In genomic region chr2:51047520-51047919, GRCm38 (mm10) we compare ENCODE assay signal across 20 mouse cellular contexts.
DNase-seq lines count a peak whose midpoint lies in the region; ATAC-seq lines count a peak whose summit lies in the region.
"Had no signal": no experiment of that assay in that cellular context is flagged by ENCODE, and none has a peak within 500 bp of the region (broad histone marks: within the 10 kb centered on the region; RNA-seq: fewer than 3 reads in every experiment).

No protein-coding gene starts in this region.

- H3K9ac ChIP-seq in forebrain, embryonic 12.5 days = no peak overlapping the region
- no peak overlapping the region for H3K9ac ChIP-seq in forebrain, embryonic 11.5 days (ENCODE audit: low read length)
- no peak overlapping the region for H3K9ac ChIP-seq in midbrain, embryonic 14.5 days (replicated peaks; ENCODE audit: low read length)
- H3K9ac ChIP-seq in forebrain, embryonic 16.5 days (replicated peaks; ENCODE audit: low read depth, low read length) = no peak overlapping the region
- H3K9ac ChIP-seq: embryonic facial prominence, embryonic 15.5 days; heart, embryonic 13.5 days; hindbrain, embryonic 14.5 days; intestine, embryonic 15.5 days had no signal

- no peak overlapping the region; the same call in 1 of the 2 replicates for H3K27ac ChIP-seq in forebrain, embryonic 12.5 days
- no peak overlapping the region for H3K27ac ChIP-seq in forebrain, embryonic 11.5 days (ENCODE audit: low read depth, low read length)
- no peak overlapping the region; the same call in 1 of the 2 replicates for H3K27ac ChIP-seq in midbrain, embryonic 10.5 days (replicated peaks)
- no peak overlapping the region for H3K27ac ChIP-seq in midbrain, embryonic 14.5 days (replicated peaks; ENCODE audit: low read depth, low read length)
- peak overlapping the region; percentile 31; the same call in 1 of the 2 replicates for H3K27ac ChIP-seq in forebrain, embryonic 16.5 days (ENCODE audit: low read length)
- H3K27ac ChIP-seq: embryonic facial prominence, embryonic 15.5 days; gastrocnemius, adult 2 months; heart, embryonic 13.5 days; hindbrain, embryonic 14.5 days; intestine, embryonic 15.5 days had no signal

- H3K9me3 ChIP-seq in forebrain, embryonic 12.5 days = no peaks in the 10 kb centered on the region
- no peaks in the 10 kb centered on the region for H3K9me3 ChIP-seq in forebrain, embryonic 11.5 days (ENCODE audit: control insufficient read depth, low read length)
- no peaks in the 10 kb centered on the region for H3K9me3 ChIP-seq in midbrain, embryonic 10.5 days (replicated peaks)
- H3K9me3 ChIP-seq in midbrain, embryonic 14.5 days (ENCODE audit: control insufficient read depth, low read length) = no peaks in the 10 kb centered on the region
- no peaks in the 10 kb centered on the region for H3K9me3 ChIP-seq in forebrain, embryonic 16.5 days (ENCODE audit: control insufficient read depth, low read length)
- H3K9me3 ChIP-seq: embryonic facial prominence, embryonic 15.5 days; intestine, embryonic 15.5 days had no signal

- 0 out of 2 replicates have a peak, but pooled peaks have one; percentile 11 for ATAC-seq in forebrain, embryonic 12.5 days (ENCODE audit: low FRiP score)
- ATAC-seq in forebrain, embryonic 11.5 days (replicated peaks; ENCODE audit: low FRiP score) = no peak
- ATAC-seq in midbrain, embryonic 14.5 days (ENCODE audit: low FRiP score, low TSS enrichment) = no peak
- ATAC-seq in forebrain, embryonic 16.5 days = peak; percentile 80
- ATAC-seq: intestine, embryonic 15.5 days had no signal

- no peaks in the 10 kb centered on the region for H3K36me3 ChIP-seq in forebrain, embryonic 12.5 days (replicated peaks)
- H3K36me3 ChIP-seq in forebrain, embryonic 11.5 days (ENCODE audit: control insufficient read depth, insufficient read depth, low read length) = no peaks in the 10 kb centered on the region
- H3K36me3 ChIP-seq in midbrain, embryonic 10.5 days = no peaks in the 10 kb centered on the region
- H3K36me3 ChIP-seq in midbrain, embryonic 14.5 days (ENCODE audit: control insufficient read depth, insufficient read depth, low read length) = no peaks in the 10 kb centered on the region
- no peaks in the 10 kb centered on the region for H3K36me3 ChIP-seq in forebrain, embryonic 16.5 days (ENCODE audit: control insufficient read depth, insufficient read depth)
- H3K36me3 ChIP-seq: embryonic facial prominence, embryonic 15.5 days; heart, embryonic 13.5 days; intestine, embryonic 15.5 days had no signal

- H3K4me3 ChIP-seq in forebrain, embryonic 12.5 days (replicated peaks) = no peak overlapping the region
- no peak overlapping the region for H3K4me3 ChIP-seq in forebrain, embryonic 11.5 days (ENCODE audit: low read depth, low read length)
- H3K4me3 ChIP-seq in midbrain, embryonic 10.5 days = no peak overlapping the region
- no peak overlapping the region for H3K4me3 ChIP-seq in midbrain, embryonic 14.5 days (replicated peaks; ENCODE audit: low read depth, low read length)
- no peak overlapping the region for H3K4me3 ChIP-seq in forebrain, embryonic 16.5 days (replicated peaks; ENCODE audit: low read length)
- H3K4me3 ChIP-seq: embryonic facial prominence, embryonic 15.5 days; erythroblast, embryonic 14.5 days; gastrocnemius, adult 2 months; heart, embryonic 13.5 days; intestine, embryonic 15.5 days had no signal

- WGBS in forebrain, embryonic 12.5 days = 55% methylated on average over 5 of the region's 5 CpGs
- 79% methylated on average over 5 of the region's 5 CpGs for WGBS in forebrain, embryonic 11.5 days
- 87% methylated on average over 5 of the region's 5 CpGs for WGBS in midbrain, embryonic 10.5 days
- 80% methylated on average over 5 of the region's 5 CpGs for WGBS in midbrain, embryonic 14.5 days
- 51% methylated on average over 5 of the region's 5 CpGs for WGBS in forebrain, embryonic 16.5 days

- no peak for DNase-seq in forebrain, embryonic 11.5 days (ENCODE audit: low spot score)
- DNase-seq in midbrain, embryonic 10.5 days (ENCODE audit: low spot score) = peak; percentile 8
- no peak for DNase-seq in midbrain, embryonic 14.5 days
- DNase-seq in lung, postnatal 4 days = no peak
- no peak for DNase-seq in spleen, postnatal 14 days (ENCODE audit: low spot score in 2 of 2)
- DNase-seq: adrenal gland, postnatal 14 days; cerebellum, adult 11 months; cerebellum, adult 9-10 months; cerebellum, postnatal 25 days; gastrocnemius, adult 2 months; gastrocnemius, postnatal 25 days; heart, postnatal 4 days; kidney, adult 18-20 months had no signal

- H3K4me1 ChIP-seq in forebrain, embryonic 12.5 days = peaks cover 17% of the 10 kb centered on the region; the same call in 1 of the 2 replicates
- H3K4me1 ChIP-seq in forebrain, embryonic 11.5 days (replicated peaks; ENCODE audit: control insufficient read depth, insufficient read depth, low read length) = peaks cover 4% of the 10 kb centered on the region; the same call in 1 of the 2 replicates
- H3K4me1 ChIP-seq in midbrain, embryonic 10.5 days = peaks cover 28% of the 10 kb centered on the region
- no peaks in the 10 kb centered on the region for H3K4me1 ChIP-seq in midbrain, embryonic 14.5 days (ENCODE audit: control insufficient read depth, insufficient read depth, low read length)
- peaks cover 2% of the 10 kb centered on the region; the same call in 1 of the 2 replicates for H3K4me1 ChIP-seq in forebrain, embryonic 16.5 days (replicated peaks; ENCODE audit: control insufficient read depth, insufficient read depth, low read length)
- H3K4me1 ChIP-seq: embryonic facial prominence, embryonic 15.5 days; heart, embryonic 13.5 days; intestine, embryonic 15.5 days had no signal

- no peak overlapping the region for H3K4me2 ChIP-seq in forebrain, embryonic 12.5 days
- H3K4me2 ChIP-seq in forebrain, embryonic 11.5 days (ENCODE audit: low read depth, low read length, severe bottlenecking) = no peak overlapping the region
- no peak overlapping the region for H3K4me2 ChIP-seq in midbrain, embryonic 14.5 days (ENCODE audit: low read length)
- no peak overlapping the region for H3K4me2 ChIP-seq in forebrain, embryonic 16.5 days (ENCODE audit: low read length)
- H3K4me2 ChIP-seq: embryonic facial prominence, embryonic 15.5 days; heart, embryonic 13.5 days; hindbrain, embryonic 14.5 days; intestine, embryonic 15.5 days had no signal

- H3K27me3 ChIP-seq in forebrain, embryonic 12.5 days = no peaks in the 10 kb centered on the region
- H3K27me3 ChIP-seq in forebrain, embryonic 11.5 days (ENCODE audit: control insufficient read depth, insufficient read depth, low read length) = no peaks in the 10 kb centered on the region
- H3K27me3 ChIP-seq in midbrain, embryonic 10.5 days (ENCODE audit: low read depth, poor library complexity, severe bottlenecking) = no peaks in the 10 kb centered on the region
- no peaks in the 10 kb centered on the region for H3K27me3 ChIP-seq in midbrain, embryonic 14.5 days (ENCODE audit: control insufficient read depth, insufficient read depth, low read length)
- H3K27me3 ChIP-seq in forebrain, embryonic 16.5 days (replicated peaks; ENCODE audit: control insufficient read depth, insufficient read depth, low read length) = no peaks in the 10 kb centered on the region
- H3K27me3 ChIP-seq: embryonic facial prominence, embryonic 15.5 days; heart, embryonic 13.5 days; intestine, embryonic 15.5 days had no signal

Comparison
In these comparisons a context has a peak if more than half of its experiments do, and no peak if none do; other contexts are left out.
1. ATAC-seq: peak in forebrain, embryonic 12.5 days (single experiment) and forebrain, embryonic 16.5 days (single experiment); none in forebrain, embryonic 11.5 days (single experiment) and midbrain, embryonic 14.5 days (single experiment).